Mouse (Mus musculus) urinary bladder, postnatal 0 days (tissue): Measurements from ENCODE around the gene Fyb. TPM values are rescaled to one million over a fixed set of nuclear protein-coding genes. Genes with fewer than 3 reads are reported as not detected.

Source experiments
- polyA plus RNA-seq: library from polyadenylated mRNA; unstranded; fragments of >200 nt; fragmentation: Nextera tagmentation; extraction: Ambion mirVana; gene quantifications from 2 replicates; pipeline ENCODE4 v1.2.1, GENCODE M21; 2015

Gene Fyb
- 12.3 and 12.9 TPM in 2 replicates for polyA plus RNA-seq

GRCm38 (mm10) chr15:6522653-6523167, at the start of gene Fyb:
Fyb (plus strand) TSS chr15:6522853.

GRCm38 (mm10) chr15:6707936-6708525, 185.4 kb downstream of the Fyb start, which contains the start of gene Rictor:
Rictor (plus strand) TSS chr15:6708379.

Other genes starting within 250 kb of the Fyb start
- gene Dab2, start 223.1 kb upstream of the Fyb start, polyA plus RNA-seq: 61.4 and 75.6 TPM in 2 replicates
- gene C9, start 77.5 kb upstream of the Fyb start, polyA plus RNA-seq: not detected in 2 replicates
- gene Rictor, start 185.5 kb downstream of the Fyb start, polyA plus RNA-seq: 18.1 and 18.4 TPM in 2 replicates